Mouse (Mus musculus) large intestine, adult 2 months (tissue): ENCODE measurements around the gene Ttc3. TPM values are rescaled to one million over a fixed set of nuclear protein-coding genes. Genes with fewer than 3 reads are reported as not detected.

Source experiments
- DNase-seq: peaks from one replicate; pipeline ENCODE4 v3.0.0-alpha.2; 2012; ENCODE audit warnings: low read depth, low spot score
- WGBS: fragments of 180-500 bp; shearing (Covaris S2); methylation state at CpG from one replicate; pipeline ENCODE4 v1.1.7; 2018; 5-methylcytosine and 5-hydroxymethylcytosine counted together
- polyA plus RNA-seq: library from polyadenylated mRNA; depleted of rRNA; stranded (reverse); fragments of >200 nt; gene quantifications from 2 replicates; pipeline ENCODE4 v1.2.3, GENCODE M21; 2012

The Ttc3 gene
- polyA plus RNA-seq, 1 experiment = 8.1 TPM

GRCm38 (mm10) chr16:94356776-94357494 is 13.5 kb upstream of the Ttc3 start:
- WGBS = 62% methylated on average over 11 of the region's 11 CpGs
- DNase-seq = no peak

- DNase-seq = no peak
- 91% methylated on average over 3 of the region's 3 CpGs for WGBS
Observed at GRCm38 (mm10) chr16:94358091-94358490, 12.3 kb upstream of the Ttc3 start.

- WGBS = 77% methylated on average over 13 of the region's 13 CpGs
- DNase-seq = no peak
Observed at GRCm38 (mm10) chr16:94360578-94361350, 9.7 kb upstream of the Ttc3 start.

- 51% methylated on average over 10 of the region's 10 CpGs for WGBS
- no peak for DNase-seq
Observed at GRCm38 (mm10) chr16:94362174-94362873, 8.1 kb upstream of the Ttc3 start.

- WGBS = 92% methylated on average over 4 of the region's 4 CpGs
- no peak for DNase-seq
Observed at GRCm38 (mm10) chr16:94363814-94364213, 6.6 kb upstream of the Ttc3 start.

- DNase-seq = no peak
- WGBS = 79% methylated on average over 3 of the region's 3 CpGs
Observed at GRCm38 (mm10) chr16:94365435-94365834, 5.0 kb upstream of the Ttc3 start.

GRCm38 (mm10) chr16:94369596-94370172 is 734 bp upstream of the Ttc3 start:
- 3% methylated on average over 6 of the region's 6 CpGs for WGBS
- peak; percentile 18 for DNase-seq

GRCm38 (mm10) chr16:94370915-94371300 is 490 bp downstream of the Ttc3 start:
- WGBS = under 1% methylated on average over 43 of the region's 43 CpGs

GRCm38 (mm10) chr16:94371301-94371931 is 998 bp downstream of the Ttc3 start, which contains the start of gene Pigp:
Gene Pigp (minus strand): TSS chr16:94371842.
- peak; percentile 64 for DNase-seq
- WGBS = under 1% methylated on average over 39 of the region's 43 CpGs

More at GRCm38 (mm10) chr16:94370915-94371300, 490 bp downstream of the Ttc3 start:
- peak; percentile 35 for DNase-seq

GRCm38 (mm10) chr16:94379386-94379785 is 9.0 kb downstream of the Ttc3 start:
- 77% methylated on average over 1 of the region's 1 CpGs for WGBS

GRCm38 (mm10) chr16:94383277-94383676 is 12.9 kb downstream of the Ttc3 start:
- DNase-seq = no peak
- WGBS = 93% methylated on average over 3 of the region's 3 CpGs

More at GRCm38 (mm10) chr16:94379386-94379785, 9.0 kb downstream of the Ttc3 start:
- DNase-seq = no peak

- 92% methylated on average over 7 of the region's 7 CpGs for WGBS
Observed at GRCm38 (mm10) chr16:94387690-94388089, 17.3 kb downstream of the Ttc3 start.

GRCm38 (mm10) chr16:94392299-94392698 is 21.9 kb downstream of the Ttc3 start:
- WGBS = 59% methylated on average over 4 of the region's 4 CpGs
- no peak for DNase-seq

More at GRCm38 (mm10) chr16:94387690-94388089, 17.3 kb downstream of the Ttc3 start:
- no peak for DNase-seq

- no peak for DNase-seq
- 69% methylated on average over 3 of the region's 3 CpGs for WGBS
Observed at GRCm38 (mm10) chr16:94395051-94395450, 24.6 kb downstream of the Ttc3 start.

GRCm38 (mm10) chr16:94396641-94397040 is 26.2 kb downstream of the Ttc3 start:
- WGBS = 53% methylated on average over 7 of the region's 7 CpGs
- no peak for DNase-seq

GRCm38 (mm10) chr16:94399141-94399540 is 28.7 kb downstream of the Ttc3 start:
- WGBS = 85% methylated on average over 2 of the region's 2 CpGs
- DNase-seq = no peak

- no peak for DNase-seq
- 23% methylated on average over 2 of the region's 2 CpGs for WGBS
Observed at GRCm38 (mm10) chr16:94401636-94402035, 31.2 kb downstream of the Ttc3 start.

- 70% methylated on average over 4 of the region's 4 CpGs for WGBS
Observed at GRCm38 (mm10) chr16:94402185-94402584, 31.8 kb downstream of the Ttc3 start.

GRCm38 (mm10) chr16:94411287-94411686 is 40.9 kb downstream of the Ttc3 start:
- WGBS = 72% methylated on average over 3 of the region's 3 CpGs
- no peak for DNase-seq

More at GRCm38 (mm10) chr16:94402185-94402584, 31.8 kb downstream of the Ttc3 start:
- no peak for DNase-seq
